Mouse (Mus musculus) kidney, adult 2 months (tissue): ENCODE data around the gene Slc25a44.

ENCODE experiments used
- CTCF ChIP-seq: fragments of 200-500 bp; conservative IDR thresholded peaks from 2 replicates; pipeline ENCODE4 v1.5.1; 2011; ENCODE audit warnings: low read depth, mild to moderate bottlenecking, control low read depth, low read length, moderate library complexity, mixed read lengths; ENCODE audit not compliant: insufficient read depth, insufficient read length
- POLR2A ChIP-seq: fragments of 200-500 bp; IDR thresholded peaks from one replicate; pipeline ENCODE4 v1.6.1; 2011; ENCODE audit warnings: low read depth, low read length, control low read depth

DNA sequence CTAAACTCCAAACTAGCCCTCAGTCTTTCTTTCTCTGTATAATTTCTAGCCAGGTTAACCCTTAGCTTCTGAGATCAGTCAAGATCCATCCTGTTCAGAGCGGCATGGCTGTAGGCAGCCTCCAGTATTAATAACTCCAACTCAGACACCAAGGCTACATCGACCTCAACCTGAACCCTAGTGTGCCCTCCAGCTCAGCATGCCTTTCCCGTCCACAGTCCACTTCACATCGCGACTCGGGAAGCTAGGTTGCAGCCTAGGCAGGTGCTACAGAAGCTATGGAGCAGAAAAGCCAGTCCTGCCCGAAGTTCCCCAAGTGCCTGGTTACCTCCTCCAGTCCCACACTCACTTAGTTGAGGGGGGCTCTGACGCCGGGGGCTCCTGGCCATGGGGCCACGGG is 12.5 kb upstream of the Slc25a44 start:
- TF ChIP-seq POLR2A (no peak), CTCF (no peak)
